Mouse (Mus musculus): ENCODE measurements around the gene Ccdc182. TPM values are rescaled to one million over a fixed set of nuclear protein-coding genes. Genes with fewer than 3 reads are reported as not detected.

The Ccdc182 gene
- total and polyA plus RNA-seq, 2 experiments from 2014 or later, result not detected

DNA sequence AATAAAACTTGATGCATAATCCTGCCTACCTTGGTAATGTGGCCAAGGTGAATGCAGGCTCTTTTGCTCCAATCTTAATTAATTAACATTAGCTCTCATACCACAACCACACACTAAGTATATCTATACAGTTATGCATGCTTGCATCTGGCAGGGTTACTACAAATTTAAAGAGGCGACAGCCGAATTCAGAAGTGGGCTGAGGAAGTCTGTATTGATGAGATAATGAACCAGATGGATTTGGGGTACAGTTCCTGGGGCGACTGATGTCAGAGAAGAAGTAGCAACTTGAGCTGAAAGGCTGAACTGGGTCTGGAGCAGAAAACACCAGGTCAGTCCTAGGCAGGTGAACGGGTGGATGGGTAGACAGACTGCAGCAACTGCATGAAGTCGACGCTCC is 11.9 kb downstream of the Ccdc182 start:
- H3K9me3 ChIP-seq (ENCODE audit: low read length), result no peaks in the 10 kb centered on the region
- H3K36me3 ChIP-seq (ENCODE audit: insufficient read depth, low read length), result no peaks in the 10 kb centered on the region
- no peak overlapping the region for H3K4me3 ChIP-seq (ENCODE audit: low read length)
- H3K4me2 ChIP-seq (ENCODE audit: low read depth, low read length), result no peak overlapping the region
- DNase-seq (ENCODE audit: low spot score) (no peak), ATAC-seq (no peak)
- no peak overlapping the region for H3K27ac ChIP-seq
- WGBS, result 94% methylated on average over 6 of the region's 6 CpGs
- H3K9ac ChIP-seq (replicated peaks; ENCODE audit: low read length), result no peak overlapping the region
- H3K4me1 ChIP-seq (ENCODE audit: insufficient read depth, low read length), result 0 out of 2 replicates have a peak, but pooled peaks cover 7% of the 10 kb centered on the region
- TF ChIP-seq CTCF (IDR thresholded peaks at IDR 0.05; ENCODE audit: low read depth), result no peak
- no peaks in the 10 kb centered on the region for H3K27me3 ChIP-seq (ENCODE audit: insufficient read depth, low read length)

GRCm38 (mm10) chr11:88307616-88308543 is 14.0 kb downstream of the Ccdc182 start:
- H3K4me1 ChIP-seq (ENCODE audit: insufficient read depth, low read length), result peaks cover 15% of the 10 kb centered on the region; the same call in 1 of the 2 replicates
- no peak for DNase-seq (ENCODE audit: low spot score)
- WGBS, result 85% methylated on average over 14 of the region's 14 CpGs

DNA sequence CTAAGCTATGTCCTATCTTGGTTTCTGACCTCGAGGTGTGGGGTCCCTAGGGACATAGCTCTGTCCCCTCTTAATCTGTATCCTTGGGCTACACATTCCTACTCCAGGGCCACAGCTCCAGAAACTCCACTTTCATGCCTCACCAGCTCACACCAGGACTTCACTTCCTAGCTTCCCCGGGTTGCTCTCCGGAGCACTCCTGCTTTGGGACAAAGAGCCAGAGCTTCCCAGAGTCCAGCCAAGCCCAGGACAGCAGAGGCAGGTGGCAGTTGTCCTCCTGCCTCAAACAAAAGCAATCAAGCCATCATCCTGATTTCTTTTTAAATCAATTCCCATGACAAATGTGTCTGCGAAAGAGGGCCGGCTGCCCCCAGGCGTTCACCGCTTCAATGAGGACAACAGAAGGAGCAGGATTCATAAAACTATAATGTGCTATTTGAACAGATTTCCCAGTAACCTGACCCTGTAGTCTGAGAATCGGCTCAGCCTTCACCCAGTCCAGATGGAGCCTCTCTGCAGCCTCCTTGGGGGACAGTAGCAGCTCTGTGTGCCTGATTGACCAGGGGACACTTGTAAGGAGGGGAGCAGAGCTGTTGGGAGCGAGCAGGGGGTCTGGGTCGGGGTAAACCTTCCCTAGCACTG is 15.3 kb downstream of the Ccdc182 start:
- Histone ChIP-seq H3K27me3 (ENCODE audit: insufficient read depth, low read length) (no peaks in the 10 kb centered on the region), H3K9me3 (ENCODE audit: low read length) (no peaks in the 10 kb centered on the region), H3K27ac (no peak overlapping the region; the same call in 1 of the 2 replicates), H3K9ac (replicated peaks; ENCODE audit: low read length) (no peak overlapping the region), H3K4me2 (ENCODE audit: low read depth, low read length) (no peak overlapping the region), H3K4me1 (ENCODE audit: insufficient read depth, low read length) (peaks cover 18% of the 10 kb centered on the region; the same call in 1 of the 2 replicates), H3K36me3 (ENCODE audit: insufficient read depth, low read length) (no peaks in the 10 kb centered on the region), H3K4me3 (ENCODE audit: low read length) (no peak overlapping the region)
- 18% methylated on average over 10 of the region's 10 CpGs for WGBS
- no peak for TF ChIP-seq CTCF (IDR thresholded peaks at IDR 0.05; ENCODE audit: low read depth)
- DNase-seq (ENCODE audit: low spot score) (peak; percentile 53), ATAC-seq (no peak)

More at GRCm38 (mm10) chr11:88307616-88308543, 14.0 kb downstream of the Ccdc182 start:
- H3K36me3 ChIP-seq (ENCODE audit: insufficient read depth, low read length), result no peaks in the 10 kb centered on the region
- TF ChIP-seq CTCF (IDR thresholded peaks at IDR 0.05; ENCODE audit: low read depth), result peak; percentile 48
- no peaks in the 10 kb centered on the region for H3K9me3 ChIP-seq (ENCODE audit: low read length)
- no peak overlapping the region for H3K4me2 ChIP-seq (ENCODE audit: low read depth, low read length)
- no peak overlapping the region for H3K27ac ChIP-seq
- H3K9ac ChIP-seq (replicated peaks; ENCODE audit: low read length), result no peak overlapping the region
- ATAC-seq, result no peak
- no peaks in the 10 kb centered on the region for H3K27me3 ChIP-seq (ENCODE audit: insufficient read depth, low read length)
- H3K4me3 ChIP-seq (ENCODE audit: low read length), result no peak overlapping the region

GRCm38 (mm10) chr11:88310773-88311172 is 16.9 kb downstream of the Ccdc182 start:
- 60% methylated on average over 6 of the region's 6 CpGs for WGBS
- Histone ChIP-seq H3K36me3 (ENCODE audit: insufficient read depth, low read length) (no peaks in the 10 kb centered on the region), H3K9me3 (ENCODE audit: low read length) (no peaks in the 10 kb centered on the region), H3K9ac (replicated peaks; ENCODE audit: low read length) (no peak overlapping the region), H3K4me1 (ENCODE audit: insufficient read depth, low read length) (peaks cover 18% of the 10 kb centered on the region; the same call in 1 of the 2 replicates), H3K4me3 (ENCODE audit: low read length) (no peak overlapping the region), H3K4me2 (ENCODE audit: low read depth, low read length) (no peak overlapping the region), H3K27ac (no peak overlapping the region), H3K27me3 (ENCODE audit: insufficient read depth, low read length) (no peaks in the 10 kb centered on the region)
- no peak for TF ChIP-seq CTCF (IDR thresholded peaks at IDR 0.05; ENCODE audit: low read depth)
- DNase-seq (ENCODE audit: low spot score) (no peak), ATAC-seq (no peak)

DNA sequence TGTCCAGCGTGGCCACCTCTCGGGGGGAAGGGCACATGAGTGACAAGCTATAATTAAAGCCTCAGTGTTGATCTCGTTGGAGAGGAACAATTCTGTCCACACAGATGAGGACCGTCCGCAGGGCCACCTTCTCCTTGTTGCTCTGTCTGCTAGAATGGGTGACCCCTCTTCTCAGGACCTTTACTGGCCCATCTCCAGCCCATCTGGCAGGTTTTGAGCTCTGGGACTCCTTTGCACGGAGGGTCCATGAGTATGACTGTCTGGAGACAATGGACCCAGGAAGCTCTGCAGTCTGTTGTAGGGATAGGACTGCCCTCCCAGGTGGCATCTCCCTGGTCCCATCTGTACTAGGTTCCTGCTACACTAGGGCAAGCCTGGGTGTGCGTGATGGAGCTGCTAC is 17.7 kb downstream of the Ccdc182 start:
- Histone ChIP-seq H3K9ac (replicated peaks; ENCODE audit: low read length) (no peak overlapping the region), H3K4me3 (ENCODE audit: low read length) (no peak overlapping the region), H3K36me3 (ENCODE audit: insufficient read depth, low read length) (no peaks in the 10 kb centered on the region), H3K4me2 (ENCODE audit: low read depth, low read length) (no peak overlapping the region), H3K4me1 (ENCODE audit: insufficient read depth, low read length) (peaks cover 18% of the 10 kb centered on the region; the same call in 1 of the 2 replicates), H3K9me3 (ENCODE audit: low read length) (no peaks in the 10 kb centered on the region), H3K27ac (no peak overlapping the region), H3K27me3 (ENCODE audit: insufficient read depth, low read length) (no peaks in the 10 kb centered on the region)
- TF ChIP-seq CTCF (IDR thresholded peaks at IDR 0.05; ENCODE audit: low read depth), result no peak
- ATAC-seq, result no peak
- 52% methylated on average over 7 of the region's 7 CpGs for WGBS
- DNase-seq (ENCODE audit: low spot score), result no peak

DNA sequence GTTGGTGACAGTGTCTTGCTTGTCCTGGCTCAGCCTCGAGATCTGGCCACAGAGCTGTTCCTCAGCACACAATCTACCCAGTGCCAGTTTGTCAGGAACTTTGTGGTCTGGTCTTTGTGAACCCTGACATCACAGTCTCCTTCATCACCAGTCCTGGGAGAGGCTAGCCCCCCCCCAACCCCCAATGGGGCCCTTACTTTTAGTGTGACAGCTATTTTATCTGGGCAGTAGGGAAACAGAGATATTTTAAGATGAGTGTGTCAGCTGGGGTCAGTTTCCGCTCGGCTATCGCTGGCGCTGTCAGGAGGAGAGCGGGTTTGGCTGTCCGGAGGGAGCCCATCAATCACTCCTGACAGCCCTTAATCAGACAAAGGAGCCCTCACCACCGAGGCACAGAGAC is 19.7 kb downstream of the Ccdc182 start:
- 24% methylated on average over 8 of the region's 8 CpGs for WGBS
- Histone ChIP-seq H3K4me2 (ENCODE audit: low read depth, low read length) (no peak overlapping the region), H3K4me1 (ENCODE audit: insufficient read depth, low read length) (peaks cover 16% of the 10 kb centered on the region; the same call in 1 of the 2 replicates), H3K36me3 (ENCODE audit: insufficient read depth, low read length) (no peaks in the 10 kb centered on the region), H3K4me3 (ENCODE audit: low read length) (no peak overlapping the region), H3K27ac (no peak overlapping the region), H3K27me3 (ENCODE audit: insufficient read depth, low read length) (no peaks in the 10 kb centered on the region), H3K9me3 (ENCODE audit: low read length) (no peaks in the 10 kb centered on the region), H3K9ac (replicated peaks; ENCODE audit: low read length) (no peak overlapping the region)
- no peak for ATAC-seq
- no peak for TF ChIP-seq CTCF (IDR thresholded peaks at IDR 0.05; ENCODE audit: low read depth)
- no peak for DNase-seq (ENCODE audit: low spot score)
